Mouse (Mus musculus): ENCODE data around the gene Gm14151.
"Not testable (repeated sequence)": the region's sequence is repeated elsewhere in the genome, so short reads cannot be mapped to it uniquely, and the experiment has no call there.

DNA sequence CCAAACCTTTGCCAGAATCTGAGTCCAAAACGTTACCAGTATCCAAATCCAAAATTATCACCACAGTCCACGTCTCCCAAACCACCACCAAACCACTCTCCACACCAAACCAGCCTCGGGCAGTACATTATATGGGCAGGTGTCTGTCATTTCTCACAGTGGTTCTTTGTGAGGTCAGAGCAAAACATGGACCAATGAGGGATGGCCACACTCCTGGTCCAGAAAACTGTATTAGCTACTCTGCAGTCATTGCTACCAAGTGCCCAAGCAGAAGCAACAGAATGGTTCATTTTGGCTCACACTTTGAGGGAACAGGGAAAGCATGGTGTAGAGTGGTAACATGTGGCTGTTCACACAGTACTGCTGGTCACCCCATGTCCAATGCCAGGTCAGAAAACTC, at the start of gene Gm14151:
- not testable (repeated sequence) for TF ChIP-seq CTCF (conservative IDR thresholded peaks at IDR 0.05 in 1 of 2, IDR thresholded peaks at IDR 0.05 in 1 of 2; ENCODE audit: low read depth in 2 of 2, low read length in 2 of 2); POLR2A (IDR thresholded peaks at IDR 0.05; ENCODE audit: low read depth, low read length); MAX (IDR thresholded peaks at IDR 0.05; ENCODE audit: low read length); RAD21 (IDR thresholded peaks at IDR 0.05; ENCODE audit: low read depth, low read length); ETS1 (conservative IDR thresholded peaks at IDR 0.05; ENCODE audit: low read depth, low read length); SMC3 (IDR thresholded peaks at IDR 0.05; ENCODE audit: low read depth, low read length)
